Comparison of ENCODE assay signal across 9 mouse cellular contexts in genomic region chr4:154797834-154798233, GRCm38 (mm10). TPM values are rescaled to one million over a fixed set of nuclear protein-coding genes. Genes with fewer than 3 reads are reported as not detected.
DNase-seq lines count a peak whose midpoint lies in the region; ATAC-seq and TF ChIP-seq lines count a peak whose summit lies in the region.
"Had no signal": no experiment of that assay in that cellular context is flagged by ENCODE, and none has a peak within 500 bp of the region (broad histone marks: within the 10 kb centered on the region; RNA-seq: fewer than 3 reads in every experiment).

No protein-coding gene starts in this region.

- H3K4me2 ChIP-seq in forebrain, postnatal 0 days (ENCODE audit: low read depth) = no peak overlapping the region
- H3K4me2 ChIP-seq in forebrain, embryonic 16.5 days (ENCODE audit: low read length) = no peak overlapping the region
- H3K4me2 ChIP-seq: stomach, embryonic 15.5 days had no signal

- H3K9ac ChIP-seq in forebrain, postnatal 0 days = no peak overlapping the region
- no peak overlapping the region for H3K9ac ChIP-seq in forebrain, embryonic 16.5 days (replicated peaks; ENCODE audit: low read depth, low read length)
- H3K9ac ChIP-seq: stomach, embryonic 15.5 days had no signal

- H3K4me3 ChIP-seq in forebrain, postnatal 0 days (ENCODE audit: low read depth, low read length) = no peak overlapping the region
- no peak overlapping the region for H3K4me3 ChIP-seq in forebrain, embryonic 16.5 days (replicated peaks; ENCODE audit: low read length)
- H3K4me3 ChIP-seq in spleen, adult 2 months (ENCODE audit: extremely low read depth, insufficient read depth, insufficient read length) = no peak overlapping the region
- H3K4me3 ChIP-seq: stomach, embryonic 15.5 days had no signal

- 0 out of 2 replicates have a peak, but pooled peaks cover 4% of the 10 kb centered on the region for H3K27me3 ChIP-seq in forebrain, postnatal 0 days (ENCODE audit: insufficient read depth, low read length)
- peaks cover 3% of the 10 kb centered on the region for H3K27me3 ChIP-seq in forebrain, embryonic 16.5 days (replicated peaks; ENCODE audit: control insufficient read depth, insufficient read depth, low read length)
- peaks cover 5% of the 10 kb centered on the region; the same call in 1 of the 2 replicates for H3K27me3 ChIP-seq in spleen, adult 2 months (ENCODE audit: control insufficient read depth, insufficient read depth, low read length)

- no peaks in the 10 kb centered on the region for H3K36me3 ChIP-seq in forebrain, postnatal 0 days (ENCODE audit: insufficient read depth)
- no peaks in the 10 kb centered on the region for H3K36me3 ChIP-seq in forebrain, embryonic 16.5 days (ENCODE audit: control insufficient read depth, insufficient read depth)
- no peaks in the 10 kb centered on the region for H3K36me3 ChIP-seq in spleen, adult 2 months (ENCODE audit: control insufficient read depth, insufficient read depth, low read length)
- H3K36me3 ChIP-seq: stomach, embryonic 15.5 days had no signal

- no peak for TF ChIP-seq POLR2A in spleen, adult 2 months (IDR thresholded peaks at IDR 0.05; ENCODE audit: low read depth, low read length)

- TF ChIP-seq CTCF in forebrain, postnatal 0 days (IDR thresholded peaks at IDR 0.05; ENCODE audit: low read depth) = peak; percentile 87
- TF ChIP-seq CTCF in spleen, adult 2 months (IDR thresholded peaks at IDR 0.05; ENCODE audit: extremely low read depth, insufficient read depth, insufficient read length, insufficient replicate concordance) = peak; percentile 73; the same call in 1 of the 2 replicates

- no peaks in the 10 kb centered on the region for H3K9me3 ChIP-seq in forebrain, postnatal 0 days (ENCODE audit: low read length)
- no peaks in the 10 kb centered on the region for H3K9me3 ChIP-seq in forebrain, embryonic 16.5 days (ENCODE audit: control insufficient read depth, low read length)
- H3K9me3 ChIP-seq: stomach, embryonic 15.5 days had no signal

- 5% methylated on average over 4 of the region's 4 CpGs for WGBS in forebrain, postnatal 0 days
- WGBS in forebrain, embryonic 16.5 days = 9% methylated on average over 4 of the region's 4 CpGs
- WGBS in large intestine, adult 2 months = 5% methylated on average over 4 of the region's 4 CpGs
- WGBS in spleen, adult 2 months = 6% methylated on average over 4 of the region's 4 CpGs

- no peak overlapping the region for H3K27ac ChIP-seq in forebrain, postnatal 0 days (ENCODE audit: low read depth, low read length)
- no peak overlapping the region for H3K27ac ChIP-seq in forebrain, embryonic 16.5 days (ENCODE audit: low read length)
- H3K27ac ChIP-seq in spleen, adult 2 months (ENCODE audit: insufficient read depth, low read length) = no peak overlapping the region
- H3K27ac ChIP-seq: stomach, embryonic 15.5 days had no signal

- ATAC-seq in forebrain, postnatal 0 days = no peak
- no peak for ATAC-seq in forebrain, embryonic 16.5 days

- H3K4me1 ChIP-seq in forebrain, postnatal 0 days (ENCODE audit: insufficient read depth) = 0 out of 2 replicates have a peak, but pooled peaks cover 4% of the 10 kb centered on the region
- H3K4me1 ChIP-seq in forebrain, embryonic 16.5 days (replicated peaks; ENCODE audit: control insufficient read depth, insufficient read depth, low read length) = peaks cover 8% of the 10 kb centered on the region; the same call in 1 of the 2 replicates
- H3K4me1 ChIP-seq in spleen, adult 2 months (ENCODE audit: control insufficient read depth, insufficient read depth, insufficient read length) = no peaks in the 10 kb centered on the region

- peak; percentile 79 for DNase-seq in forebrain, postnatal 0 days
- DNase-seq in urinary bladder, postnatal 36 days (ENCODE audit: low spot score in 2 of 2) = peak; percentile 23 to 26
- no peak for DNase-seq in urinary bladder, adult 2 months (ENCODE audit: low spot score)
- DNase-seq in embryo, embryonic 10 days (ENCODE audit: low spot score) = peak; percentile 89
- peak; percentile 8 for DNase-seq in large intestine, adult 2 months (ENCODE audit: low read depth, low spot score)
- DNase-seq in lung, postnatal 10 days = peak; percentile 67
- DNase-seq in spleen, adult 2 months (ENCODE audit: low read depth in 1 of 2, low spot score in 2 of 2) = peak in 1 of 2 experiments; percentile 33

RNA-seq across cellular contexts. Expression of gene Ttc34, which starts 39.4 kb away (rescaled TPM):
- total RNA-seq in forebrain, postnatal 0 days (2014; rRNA removed) = 3.6 and 3.7 TPM in 2 replicates
- 4.1 TPM in 2 replicates for polyA plus RNA-seq in forebrain, postnatal 0 days (2015; fragmentation: Nextera tagmentation; extraction: Ambion mirVana)
- 1.7 and 2.1 TPM in 2 replicates for polyA plus RNA-seq in forebrain, embryonic 16.5 days (2015; fragmentation: Nextera tagmentation; extraction: Ambion mirVana)
- polyA plus RNA-seq in urinary bladder, adult 2 months (2012; rRNA removed) = 0.06 and 0.09 TPM in 2 replicates
- polyA plus RNA-seq in large intestine, adult 2 months (2012; rRNA removed) = 0.05 and 0.15 TPM in 2 replicates
- polyA plus RNA-seq in spleen, adult 2 months (2012; rRNA removed) = 0.01 TPM in 1 of 2 replicates, not detected in the other
